Mouse (Mus musculus): ENCODE data around the gene Bbs5.

GRCm38 (mm10) chr2:69681931-69682330 is 35.0 kb downstream of the Bbs5 start:
- TF ChIP-seq POLR2A (IDR thresholded peaks at IDR 0.05; ENCODE audit: control insufficient read depth, low read depth, low read length): no peak
- no peak for TF ChIP-seq CTCF (IDR thresholded peaks at IDR 0.05; ENCODE audit: control insufficient read depth, insufficient read depth, insufficient replicate concordance, low read depth, low read length)

Data from testis, adult 2 months (tissue).